Mouse (Mus musculus) testis, adult 2 months (tissue): ENCODE data around the gene 2810006K23Rik. TPM values are rescaled to one million over a fixed set of nuclear protein-coding genes. Genes with fewer than 3 reads are reported as not detected.
"Not testable (repeated sequence)": the region's sequence is repeated elsewhere in the genome, so short reads cannot be mapped to it uniquely, and the experiment has no call there.

Source experiments
- H3K27ac ChIP-seq: fragments of 200-500 bp; 2 replicates; pipeline ENCODE4 v1.5.1; 2012; ENCODE audit warnings: low read depth, low read length; ENCODE audit not compliant: control insufficient read depth, insufficient read depth
- H3K27me3 ChIP-seq: fragments of 200-500 bp; 2 replicates; pipeline ENCODE4 v1.6.1; 2012; ENCODE audit warnings: mild to moderate bottlenecking, low read length, moderate library complexity; ENCODE audit not compliant: control insufficient read depth, insufficient read depth
- H3K36me3 ChIP-seq: fragments of 200-500 bp; 2 replicates; pipeline ENCODE4 v1.6.1; 2012; ENCODE audit warnings: mild to moderate bottlenecking, low read length; ENCODE audit not compliant: control insufficient read depth, insufficient read depth
- H3K4me1 ChIP-seq: fragments of 200-500 bp; 2 replicates; pipeline ENCODE4 v1.6.1; 2012; ENCODE audit warnings: low read length; ENCODE audit not compliant: control insufficient read depth, insufficient read depth
- H3K4me3 ChIP-seq: fragments of 200-500 bp; 2 replicates; pipeline ENCODE4 v1.5.1; 2012; ENCODE audit warnings: low read depth, mild to moderate bottlenecking, low read length, moderate library complexity, mixed read lengths; ENCODE audit not compliant: control insufficient read depth
- CTCF ChIP-seq: fragments of 200-500 bp; IDR thresholded peaks from 2 replicates; pipeline ENCODE4 v1.5.1; 2012; ENCODE audit warnings: low read depth, mild to moderate bottlenecking, inconsistent platforms, low read length, moderate library complexity; ENCODE audit not compliant: control insufficient read depth, insufficient read depth, insufficient replicate concordance
- POLR2A ChIP-seq: fragments of 200-500 bp; IDR thresholded peaks from 2 replicates; pipeline ENCODE4 v1.6.1; 2012; ENCODE audit warnings: low read depth, mild to moderate bottlenecking, inconsistent platforms, low read length, moderate library complexity; ENCODE audit not compliant: control insufficient read depth
- polyA plus RNA-seq: library from polyadenylated mRNA; depleted of rRNA; stranded (reverse); fragments of >200 nt; gene quantifications from 2 replicates; pipeline ENCODE4 v1.2.3, GENCODE M21; 2012

Gene 2810006K23Rik
- polyA plus RNA-seq, 1 experiment = 4.8 TPM

GRCm38 (mm10) chr5:124300132-124300531 lies 27.8 kb upstream of the 2810006K23Rik start:
- H3K4me3 ChIP-seq = no peak overlapping the region
- H3K36me3 ChIP-seq = peaks cover 2% of the 10 kb centered on the region
- TF ChIP-seq POLR2A (no peak), CTCF (no peak)
- no peak overlapping the region for H3K27ac ChIP-seq
- H3K4me1 ChIP-seq = no peaks in the 10 kb centered on the region
- H3K27me3 ChIP-seq = no peaks in the 10 kb centered on the region

- not testable (repeated sequence) for H3K36me3 ChIP-seq, H3K4me1 ChIP-seq
Observed at GRCm38 (mm10) chr5:124302853-124303252, 25.0 kb upstream of the 2810006K23Rik start.

GRCm38 (mm10) chr5:124309155-124309554 lies 18.7 kb upstream of the 2810006K23Rik start:
- no peaks in the 10 kb centered on the region for H3K27me3 ChIP-seq
- TF ChIP-seq CTCF = no peak
- no peak for TF ChIP-seq POLR2A
- peaks cover 3% of the 10 kb centered on the region; the same call in 1 of the 2 replicates for H3K36me3 ChIP-seq
- no peaks in the 10 kb centered on the region; the same call in 1 of the 2 replicates for H3K4me1 ChIP-seq
- H3K4me3 ChIP-seq = no peak overlapping the region
- no peak overlapping the region for H3K27ac ChIP-seq

More at GRCm38 (mm10) chr5:124302853-124303252, 25.0 kb upstream of the 2810006K23Rik start:
- not testable (repeated sequence) for H3K27ac ChIP-seq, H3K4me3 ChIP-seq, H3K27me3 ChIP-seq

- peaks cover 3% of the 10 kb centered on the region; the same call in 1 of the 2 replicates for H3K36me3 ChIP-seq
- H3K27ac ChIP-seq = no peak overlapping the region
Observed at GRCm38 (mm10) chr5:124310091-124310490, 17.8 kb upstream of the 2810006K23Rik start.

GRCm38 (mm10) chr5:124315498-124315897 lies 12.4 kb upstream of the 2810006K23Rik start:
- no peaks in the 10 kb centered on the region for H3K4me1 ChIP-seq
- no peak overlapping the region for H3K27ac ChIP-seq
- no peak overlapping the region for H3K4me3 ChIP-seq
- TF ChIP-seq POLR2A = no peak
- TF ChIP-seq CTCF = no peak
- no peaks in the 10 kb centered on the region for H3K27me3 ChIP-seq
- peaks cover 1% of the 10 kb centered on the region; the same call in 1 of the 2 replicates for H3K36me3 ChIP-seq

More at GRCm38 (mm10) chr5:124310091-124310490, 17.8 kb upstream of the 2810006K23Rik start:
- TF ChIP-seq CTCF (no peak), POLR2A (no peak)
- H3K4me1 ChIP-seq = no peaks in the 10 kb centered on the region; the same call in 1 of the 2 replicates
- no peaks in the 10 kb centered on the region for H3K27me3 ChIP-seq
- no peak overlapping the region for H3K4me3 ChIP-seq

GRCm38 (mm10) chr5:124315941-124316340 lies 11.9 kb upstream of the 2810006K23Rik start:
- H3K27ac ChIP-seq = no peak overlapping the region
- TF ChIP-seq POLR2A (no peak), CTCF (no peak)
- H3K4me1 ChIP-seq = no peaks in the 10 kb centered on the region
- no peaks in the 10 kb centered on the region for H3K27me3 ChIP-seq
- peaks cover 1% of the 10 kb centered on the region; the same call in 1 of the 2 replicates for H3K36me3 ChIP-seq
- H3K4me3 ChIP-seq = no peak overlapping the region

- Histone ChIP-seq H3K4me3 (no peak overlapping the region), H3K27me3 (no peaks in the 10 kb centered on the region), H3K36me3 (peaks cover 1% of the 10 kb centered on the region; the same call in 1 of the 2 replicates), H3K27ac (no peak overlapping the region), H3K4me1 (no peaks in the 10 kb centered on the region)
- TF ChIP-seq CTCF (no peak), POLR2A (no peak)
Observed at GRCm38 (mm10) chr5:124317648-124318047, 10.2 kb upstream of the 2810006K23Rik start.

GRCm38 (mm10) chr5:124326829-124327228 lies 1.1 kb upstream of the 2810006K23Rik start:
- Histone ChIP-seq H3K36me3 (peaks cover 2% of the 10 kb centered on the region; the same call in 1 of the 2 replicates), H3K4me1 (peaks cover 10% of the 10 kb centered on the region), H3K4me3 (peak overlapping the region; percentile 99), H3K27ac (peak overlapping the region; percentile 99), H3K27me3 (no peaks in the 10 kb centered on the region)
- TF ChIP-seq POLR2A (no peak), CTCF (no peak)
